Mouse (Mus musculus): ENCODE results near the gene Qars. TPM values are rescaled to one million over a fixed set of nuclear protein-coding genes. Genes with fewer than 3 reads are reported as not detected.

The Qars gene
- total RNA-seq, 2 experiments from 2014 or later, result 77.4 to 91.5 TPM

DNA sequence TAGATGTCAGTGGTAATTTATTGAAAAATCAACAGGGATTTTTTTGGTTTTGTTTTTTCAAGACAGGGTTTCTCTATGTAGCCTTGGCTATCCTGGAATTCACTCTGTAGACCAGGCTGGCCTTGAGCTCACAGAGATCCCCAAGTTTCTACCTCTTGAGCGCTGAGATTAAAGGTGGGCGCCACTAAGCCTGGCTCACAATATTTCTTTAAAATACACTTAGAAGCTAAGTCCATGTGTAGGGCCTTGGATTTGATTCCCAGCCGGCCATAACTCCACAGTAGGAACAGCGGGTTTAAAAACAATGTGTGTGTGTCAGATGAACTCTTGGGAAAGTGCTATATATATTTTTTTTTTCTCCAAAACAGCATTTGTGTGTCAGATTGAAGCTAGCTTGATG is 15.8 kb downstream of the Qars start:
- no peak for DNase-seq (ENCODE audit: low spot score in 2 of 2)

DNA sequence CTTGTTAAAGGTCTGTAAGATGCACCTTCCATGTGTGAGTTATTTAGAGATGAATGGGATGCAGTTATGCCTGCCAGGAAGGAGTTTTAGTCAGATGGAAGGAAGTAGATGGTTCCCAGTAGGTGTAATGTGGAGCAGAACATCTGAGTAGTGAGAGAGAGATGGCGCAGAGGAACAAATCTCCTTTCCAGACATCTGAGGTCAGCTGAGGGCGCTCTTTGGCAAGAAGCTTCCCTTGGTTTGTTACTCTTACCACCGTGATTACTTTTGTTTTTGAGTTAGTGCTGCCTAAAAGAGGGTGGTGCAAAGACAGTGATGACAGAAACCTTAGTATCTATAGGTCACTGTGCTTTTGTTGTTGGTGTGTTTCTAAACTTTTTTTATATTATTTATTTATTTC is 17.9 kb downstream of the Qars start:
- no peak for DNase-seq (ENCODE audit: low spot score in 2 of 2)

GRCm38 (mm10) chr9:108530954-108531353 is 23.4 kb downstream of the Qars start:
- no peak for DNase-seq (ENCODE audit: low spot score in 2 of 2)

DNA sequence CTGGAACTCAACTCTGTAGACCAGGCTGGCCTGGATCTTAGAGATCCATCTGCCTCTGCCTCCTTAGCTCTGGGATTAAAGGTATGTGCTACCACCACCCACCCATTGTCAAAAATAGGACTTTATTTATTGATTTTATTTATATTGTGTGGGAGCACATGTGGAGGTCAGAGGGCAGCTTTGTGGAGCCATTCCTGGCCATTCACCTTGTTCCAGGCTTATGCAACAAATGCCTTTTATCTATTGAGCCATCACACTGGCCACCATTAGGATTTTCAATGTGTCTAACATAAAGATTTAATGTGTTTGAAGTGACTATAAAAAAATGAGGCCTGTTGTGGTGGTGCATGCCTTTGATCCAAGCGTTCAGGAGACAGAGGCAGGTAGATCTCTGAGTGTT is 24.0 kb downstream of the Qars start:
- DNase-seq (ENCODE audit: low spot score in 2 of 2), result no peak

DNA sequence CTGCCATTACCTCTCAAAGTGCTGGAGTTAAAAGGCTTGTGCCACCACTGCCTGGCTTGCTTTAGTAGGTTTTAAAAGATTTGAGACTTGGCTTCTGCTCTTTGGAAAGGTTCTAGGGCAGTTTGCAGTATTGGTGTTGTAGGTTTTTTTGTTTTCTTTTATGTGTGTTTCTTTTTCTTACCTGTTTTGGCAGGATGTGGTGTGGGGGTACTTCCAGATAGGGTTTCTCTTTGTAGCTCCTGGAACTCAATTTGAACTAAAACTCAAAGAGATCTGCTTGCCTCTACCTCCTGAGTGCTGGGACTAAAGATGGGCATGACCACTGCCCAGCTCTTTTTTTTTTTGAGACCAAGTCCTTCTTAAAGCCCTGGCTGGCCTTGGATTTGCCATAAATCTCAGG is 33.3 kb downstream of the Qars start:
- DNase-seq (ENCODE audit: low spot score in 2 of 2), result no peak

- DNase-seq (ENCODE audit: low spot score in 2 of 2), result no peak
These were observed 38.5 kb downstream of the Qars start for GRCm38 (mm10) chr9:108545986-108546385.

DNA sequence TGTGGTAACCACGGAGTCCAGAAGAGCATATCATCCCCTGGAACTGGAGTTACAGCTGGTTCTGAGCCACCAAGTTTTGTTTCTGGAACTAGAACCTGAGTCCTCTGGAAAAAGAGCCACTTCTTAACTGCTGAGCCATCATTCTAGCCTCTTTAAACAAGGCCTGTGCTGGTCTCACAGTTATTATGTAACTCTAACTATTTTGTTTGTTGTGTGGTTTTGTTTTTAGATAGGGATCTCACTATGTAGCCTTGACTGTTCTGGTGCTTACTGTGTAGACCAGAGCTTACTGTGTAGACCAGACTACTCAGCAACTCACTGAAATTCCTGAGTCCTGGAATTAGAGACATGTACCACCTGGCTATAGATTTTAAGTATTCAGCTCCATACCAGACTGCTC is 39.4 kb downstream of the Qars start:
- no peak for DNase-seq (ENCODE audit: low spot score in 2 of 2)

- no peak for DNase-seq (ENCODE audit: low spot score in 2 of 2)
These were observed 51.7 kb downstream of the Qars start for GRCm38 (mm10) chr9:108559169-108559568.

DNA sequence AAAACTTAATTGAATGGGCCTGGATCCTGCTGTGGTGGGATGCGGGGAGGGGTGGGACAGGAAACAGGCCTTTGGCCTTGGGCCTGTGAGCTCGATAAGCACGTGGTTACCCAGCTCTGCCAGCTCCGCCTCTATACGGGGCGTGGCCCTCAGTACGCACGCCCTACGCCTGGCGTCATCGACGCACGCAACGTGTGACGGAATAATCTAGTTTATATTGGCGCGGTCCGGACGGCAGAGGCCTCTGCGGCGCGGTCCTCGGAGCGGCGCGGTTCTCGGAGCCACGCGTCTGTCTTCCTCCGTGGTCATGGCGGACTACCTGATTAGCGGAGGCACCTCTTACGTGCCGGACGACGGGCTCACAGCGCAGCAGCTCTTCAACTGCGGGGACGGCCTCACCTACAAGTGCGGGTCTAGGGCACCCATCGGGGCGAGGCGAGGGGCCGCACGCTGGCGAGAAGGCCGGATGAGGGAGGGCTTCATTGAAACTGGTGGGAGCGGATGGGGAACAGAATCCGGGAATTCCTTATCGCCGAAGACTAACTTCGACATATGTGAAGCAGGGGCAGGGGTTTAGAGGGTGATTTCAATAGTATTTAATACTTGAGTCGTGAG is 52.8 kb downstream of the Qars start, which contains the start of gene Impdh2:
Impdh2 (plus strand) TSS at position 60 of the 615 bp plus-strand sequence.
- peak; percentile 94 to 96 for DNase-seq (ENCODE audit: low spot score in 2 of 2)

DNA sequence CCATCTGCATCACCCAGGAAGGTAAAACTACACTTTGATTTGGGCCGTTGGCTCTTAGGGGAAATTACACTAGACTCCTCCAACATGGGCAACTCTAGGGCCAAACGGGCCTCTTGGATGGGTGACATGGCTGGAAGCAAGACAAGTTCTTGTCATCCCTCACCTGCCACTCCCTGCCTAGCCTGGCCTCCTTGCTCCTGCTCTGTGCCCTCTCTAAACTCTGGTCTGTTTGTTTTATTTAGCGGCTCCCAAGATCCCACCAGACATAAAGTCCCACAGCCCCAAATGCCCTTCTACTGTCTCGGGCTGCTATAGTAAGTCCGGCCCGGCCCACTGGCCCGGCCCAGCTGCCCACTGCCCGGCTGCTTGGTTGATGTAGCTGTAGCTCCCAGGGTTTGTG is 56.2 kb downstream of the Qars start:
- DNase-seq (ENCODE audit: low spot score in 2 of 2), result no peak

DNA sequence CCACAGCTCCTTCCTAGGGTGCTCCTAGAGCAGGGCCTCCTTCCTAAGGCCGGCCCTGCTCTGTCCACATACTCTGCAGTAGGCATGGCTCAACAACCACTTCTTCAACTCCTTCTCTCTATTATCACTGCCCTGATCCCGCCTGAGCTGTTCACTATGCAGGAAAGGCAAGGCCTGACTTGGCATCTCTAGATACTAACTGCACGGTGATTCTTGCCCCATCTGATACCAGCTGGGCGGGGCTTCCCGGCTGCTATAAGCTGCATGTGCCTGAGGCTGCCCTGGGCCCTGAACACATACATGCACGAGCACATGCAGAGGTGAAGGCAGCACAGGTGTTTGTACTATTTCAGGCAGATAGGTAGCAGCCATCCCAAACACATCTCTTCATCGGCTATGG is 56.6 kb downstream of the Qars start:
- no peak for DNase-seq (ENCODE audit: low spot score in 2 of 2)

Other genes starting within 250 kb of the Qars start
- gene Dag1, start 243.7 kb upstream of the Qars start, total RNA-seq (2021), result 100 to 1,000 TPM; 119 to 120 TPM
- 10 to 100 TPM; 85.7 to 86.1 TPM for gene Nicn1, start 217.3 kb upstream of the Qars start, total RNA-seq (2021)
- 10 to 100 TPM; 27.1 to 27.9 TPM for gene Amt, start 210.9 kb upstream of the Qars start, total RNA-seq (2021)
- 100 to 1,000 TPM; 189 to 198 TPM for gene Rhoa, start 201.6 kb upstream of the Qars start, total RNA-seq (2021)
- 10 to 100 TPM; 45.3 to 46.8 TPM for gene Tcta, start 201.5 kb upstream of the Qars start, total RNA-seq (2021)
- gene Gpx1, start 168.8 kb upstream of the Qars start, total RNA-seq (2021), result 10 to 100 TPM; 67.3 to 68.7 TPM
- 100 to 1,000 TPM; 111 to 121 TPM for gene Usp4, start 159.9 kb upstream of the Qars start, total RNA-seq (2021)
- gene 1700102P08Rik, start 114.9 kb upstream of the Qars start, total RNA-seq (2021), result 1 to 10 TPM in 1 of 2 experiments, under 1 TPM in 1; 0.86 to 1.2 TPM
- under 1 TPM in 1 of 2 experiments, not detected in 1; 0.14 TPM for gene Ccdc36, start 79.2 kb upstream of the Qars start, total RNA-seq (2021)
- gene BC048562, start 71.2 kb upstream of the Qars start, total RNA-seq (2021), result not detected
- 10 to 100 TPM; 37.0 to 37.8 TPM for gene Ccdc71, start 47.2 kb upstream of the Qars start, total RNA-seq (2021)
- gene Klhdc8b, start 46.1 kb upstream of the Qars start, total RNA-seq (2021), result 10 to 100 TPM; 17.5 to 18.4 TPM
- 10 to 100 TPM; 34.8 to 39.8 TPM for gene Lamb2, start 28.0 kb upstream of the Qars start, total RNA-seq (2021)
- gene Usp19, start 17.1 kb upstream of the Qars start, total RNA-seq (2021), result 100 to 1,000 TPM; 123 to 128 TPM
- gene Qrich1, start 9.1 kb downstream of the Qars start, total RNA-seq (2021), result 100 to 1,000 TPM; 123 to 130 TPM
- 10 to 100 TPM; 61.3 to 70.1 TPM for gene Impdh2, start 52.6 kb downstream of the Qars start, total RNA-seq (2021)
- gene Ndufaf3, start 59.7 kb downstream of the Qars start, total RNA-seq (2021), result 10 to 100 TPM; 52.0 to 54.6 TPM
- gene Dalrd3, start 62.2 kb downstream of the Qars start, total RNA-seq (2021), result 10 to 100 TPM; 76.0 to 86.5 TPM
- 100 to 1,000 TPM; 172 to 180 TPM for gene Wdr6, start 71.0 kb downstream of the Qars start, total RNA-seq (2021)
- 10 to 100 TPM; 64.2 to 64.5 TPM for gene P4htm, start 90.0 kb downstream of the Qars start, total RNA-seq (2021)
- 10 to 100 TPM; 50.2 to 50.6 TPM for gene Arih2, start 141.7 kb downstream of the Qars start, total RNA-seq (2021)
- gene Slc25a20, start 154.4 kb downstream of the Qars start, total RNA-seq (2021), result 10 to 100 TPM; 19.6 to 26.3 TPM
- gene Prkar2a, start 181.6 kb downstream of the Qars start, total RNA-seq (2021), result 10 to 100 TPM; 43.5 to 49.4 TPM